Mouse (Mus musculus): ENCODE measurements around the gene Pacs2. TPM values are rescaled to one million over a fixed set of nuclear protein-coding genes. Genes with fewer than 3 reads are reported as not detected.
A peak's percentile ranks its signal among the peaks of the same experiment; 100 is the strongest.

The Pacs2 gene
- 100 to 1,000 TPM; 121 TPM for total RNA-seq (2021)
- long read RNA-seq, experiment 1, full-length matches to known transcripts, result 9 of 48 reads
- long read RNA-seq, experiment 1, partial matches to known transcripts, result 28 of 48 reads
- long read RNA-seq, experiment 1, other reads (novel, unspliced or antisense), result 11 of 48 reads
- long read RNA-seq, experiment 2, full-length matches to known transcripts, result 11 of 64 reads
- long read RNA-seq, experiment 2, partial matches to known transcripts, result 26 of 64 reads
- long read RNA-seq, experiment 2, other reads (novel, unspliced or antisense), result 27 of 64 reads

- peak; percentile 87 to 93 for DNase-seq (ENCODE audit: low spot score in 2 of 2)
These were observed at the start of gene Pacs2 for GRCm38 (mm10) chr12:113013604-113014558. TSS of gene Pacs2 (plus strand) at chr12:113014508.

GRCm38 (mm10) chr12:112965783-112966182 is 48.5 kb upstream of the Pacs2 start:
- no peak for DNase-seq (ENCODE audit: low spot score in 2 of 2)

- no peak for DNase-seq (ENCODE audit: low spot score in 2 of 2)
These were observed 45.4 kb upstream of the Pacs2 start for GRCm38 (mm10) chr12:112968943-112969342.

GRCm38 (mm10) chr12:112969616-112970015 is 44.7 kb upstream of the Pacs2 start:
- no peak for DNase-seq (ENCODE audit: low spot score in 2 of 2)

GRCm38 (mm10) chr12:112974736-112975135 is 39.6 kb upstream of the Pacs2 start:
- no peak for DNase-seq (ENCODE audit: low spot score in 2 of 2)

- peak; percentile 84 to 92 for DNase-seq (ENCODE audit: low spot score in 2 of 2)
These were observed 37.8 kb upstream of the Pacs2 start, which contains the start of gene Btbd6 for GRCm38 (mm10) chr12:112976371-112977073. TSS of gene Btbd6 (plus strand) at chr12:112976482.

- no peak for DNase-seq (ENCODE audit: low spot score in 2 of 2)
These were observed 37.2 kb upstream of the Pacs2 start for GRCm38 (mm10) chr12:112977156-112977555.

GRCm38 (mm10) chr12:112982031-112982430 is 32.3 kb upstream of the Pacs2 start:
- DNase-seq (ENCODE audit: low spot score in 2 of 2), result peak in 1 of 2 experiments; percentile 33

GRCm38 (mm10) chr12:112985346-112985745 is 29.0 kb upstream of the Pacs2 start:
- DNase-seq (ENCODE audit: low spot score in 2 of 2), result no peak

GRCm38 (mm10) chr12:112987877-112988276 is 26.4 kb upstream of the Pacs2 start:
- DNase-seq (ENCODE audit: low spot score in 2 of 2), result no peak

GRCm38 (mm10) chr12:112990706-112991405 is 23.5 kb upstream of the Pacs2 start:
- no peak for DNase-seq (ENCODE audit: low spot score in 2 of 2)

- no peak for DNase-seq (ENCODE audit: low spot score in 2 of 2)
These were observed 22.9 kb upstream of the Pacs2 start for GRCm38 (mm10) chr12:112991444-112991843.

GRCm38 (mm10) chr12:112994153-112994552 is 20.2 kb upstream of the Pacs2 start:
- no peak for DNase-seq (ENCODE audit: low spot score in 2 of 2)

- no peak for DNase-seq (ENCODE audit: low spot score in 2 of 2)
These were observed 14.6 kb upstream of the Pacs2 start for GRCm38 (mm10) chr12:112999569-113000293.

- peak; percentile 94 to 96 for DNase-seq (ENCODE audit: low spot score in 2 of 2)
These were observed 13.8 kb upstream of the Pacs2 start, which contains the start of gene Brf1 for GRCm38 (mm10) chr12:113000294-113001132. TSS of gene Brf1 (minus strand) at chr12:113000704.

- DNase-seq (ENCODE audit: low spot score in 2 of 2), result no peak
These were observed 13.2 kb upstream of the Pacs2 start for GRCm38 (mm10) chr12:113001133-113001474.

GRCm38 (mm10) chr12:113002667-113003066 is 11.6 kb upstream of the Pacs2 start:
- DNase-seq (ENCODE audit: low spot score in 2 of 2), result no peak

- DNase-seq (ENCODE audit: low spot score in 2 of 2), result no peak
These were observed 10.3 kb upstream of the Pacs2 start for GRCm38 (mm10) chr12:113004011-113004410.

GRCm38 (mm10) chr12:113004993-113005392 is 9.3 kb upstream of the Pacs2 start:
- peak; percentile 36 to 60 for DNase-seq (ENCODE audit: low spot score in 2 of 2)

Measured in layer of hippocampus, postnatal 14 days (tissue).